Mouse (Mus musculus) E14TG2a.4 (cell line): ENCODE measurements around the gene Ugt2a2.

Source experiments
- CTCF ChIP-seq: conservative IDR thresholded peaks from 2 replicates; pipeline ENCODE4 v1.5.1; 2014; ENCODE audit warnings: low read length
- POU5F1 ChIP-seq: IDR thresholded peaks from 2 replicates; pipeline ENCODE4 v1.6.1; 2014; ENCODE audit warnings: low read length, borderline replicate concordance

DNA sequence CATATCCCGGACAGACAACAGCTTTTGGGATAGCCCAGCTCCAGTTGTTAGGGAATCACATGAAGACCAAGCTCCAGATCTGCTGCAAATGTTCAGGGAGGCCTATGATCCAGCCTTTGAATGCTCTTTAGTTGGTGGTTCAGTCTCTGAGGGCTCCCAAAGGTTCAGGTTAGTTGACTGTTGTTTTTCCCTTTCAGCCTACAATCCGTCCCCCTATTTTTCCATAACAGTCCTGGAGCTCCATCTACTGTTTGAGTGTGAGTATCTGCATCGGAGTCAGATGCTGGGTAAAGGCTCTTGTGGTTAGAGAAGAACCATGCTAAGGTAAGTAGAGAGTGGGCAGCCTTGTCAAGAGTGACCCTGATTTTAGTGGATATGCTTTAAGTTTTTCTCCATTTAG, 45.8 kb downstream of the Ugt2a2 start:
- peak; percentile 43 for TF ChIP-seq CTCF
- no peak for TF ChIP-seq POU5F1
